Mouse (Mus musculus) neural tube, embryonic 12.5 days (tissue): ENCODE data around the gene Fmo2. TPM values are rescaled to one million over a fixed set of nuclear protein-coding genes. Genes with fewer than 3 reads are reported as not detected.
A peak's percentile ranks its signal among the peaks of the same experiment; 100 is the strongest.

ENCODE experiments used
- ATAC-seq: fragments of 200-750 bp; cut with Nextera tagmentation; 2 replicates; pipeline ENCODE4 v1.8.0; 2017; ENCODE audit warnings: low read depth, mild to moderate bottlenecking, moderate TSS enrichment, moderate library complexity; ENCODE audit not compliant: low FRiP score
- H3K27ac ChIP-seq: fragments of 300-500 bp; sonication (generic); 2 replicates; pipeline ENCODE4 v1.5.1; 2016
- H3K27me3 ChIP-seq: fragments of 300-500 bp; sonication (generic); replicated peaks from 2 replicates; pipeline ENCODE4 v1.6.1; 2016; ENCODE audit warnings: mild to moderate bottlenecking
- H3K36me3 ChIP-seq: fragments of 300-500 bp; sonication (generic); 2 replicates; pipeline ENCODE4 v1.6.1; 2016; ENCODE audit warnings: mild to moderate bottlenecking
- H3K4me1 ChIP-seq: fragments of 300-500 bp; sonication (generic); 2 replicates; pipeline ENCODE4 v1.6.1; 2016
- H3K4me2 ChIP-seq: fragments of 300-500 bp; sonication (generic); replicated peaks from 2 replicates; pipeline ENCODE4 v1.6.1; 2016; ENCODE audit warnings: mild to moderate bottlenecking
- H3K4me3 ChIP-seq: fragments of 300-500 bp; sonication (generic); 2 replicates; pipeline ENCODE4 v1.5.1; 2016
- H3K9ac ChIP-seq: fragments of 300-500 bp; sonication (generic); 2 replicates; pipeline ENCODE4 v1.6.1; 2016; ENCODE audit warnings: mild to moderate bottlenecking
- H3K9me3 ChIP-seq: fragments of 300-500 bp; sonication (generic); 2 replicates; pipeline ENCODE4 v1.6.1; 2016; ENCODE audit warnings: mild to moderate bottlenecking
- WGBS: fragments of 180-500 bp; shearing (Covaris S2); methylation state at CpG from one replicate; pipeline ENCODE4 v1.1.7; 2016; 5-methylcytosine and 5-hydroxymethylcytosine counted together
- polyA plus RNA-seq: library from polyadenylated mRNA; unstranded; fragments of >200 nt; fragmentation: Nextera tagmentation; extraction: Ambion mirVana; gene quantifications from 2 replicates; pipeline ENCODE4 v1.2.1, GENCODE M21; 2016

The Fmo2 gene
- polyA plus RNA-seq, 1 experiment from 2014 or later, result 0.32 TPM

- 75% methylated on average over 2 of the region's 2 CpGs for whole genome bisulfite sequencing
- no peaks in the 10 kb centered on the region for H3K4me1 ChIP-seq
- no peak overlapping the region for H3K4me2 ChIP-seq
- H3K9ac ChIP-seq, result no peak overlapping the region
- H3K4me3 ChIP-seq, result no peak overlapping the region
- H3K36me3 ChIP-seq, result no peaks in the 10 kb centered on the region
- no peaks in the 10 kb centered on the region for H3K9me3 ChIP-seq
- H3K27ac ChIP-seq, result no peak overlapping the region
- no peaks in the 10 kb centered on the region for H3K27me3 ChIP-seq
- ATAC-seq, result no peak
Observed at GRCm38 (mm10) chr1:162930631-162931030, 32.1 kb upstream of the Fmo2 start.

DNA sequence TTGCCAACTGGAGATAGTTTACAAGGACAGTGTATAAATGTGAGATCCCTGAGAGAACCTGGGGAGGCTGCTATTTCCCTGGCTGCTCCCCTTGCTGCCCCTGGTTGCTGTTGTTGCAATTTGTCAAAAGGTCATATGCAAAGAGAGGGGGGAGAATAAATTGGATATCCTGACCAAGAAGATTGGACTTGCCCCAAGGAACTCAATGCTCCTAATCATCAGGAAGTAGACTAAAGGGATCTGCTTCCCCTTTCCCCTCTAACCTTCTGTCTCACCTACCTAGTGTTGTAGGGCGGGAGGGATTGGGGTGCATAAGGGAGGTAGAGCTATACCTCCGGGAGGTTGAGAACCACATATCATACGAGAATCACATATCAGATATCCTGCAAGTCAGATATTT, 30.6 kb upstream of the Fmo2 start:
- Histone ChIP-seq H3K27ac (no peak overlapping the region), H3K9ac (no peak overlapping the region), H3K4me2 (no peak overlapping the region), H3K9me3 (no peaks in the 10 kb centered on the region), H3K4me1 (no peaks in the 10 kb centered on the region), H3K27me3 (no peaks in the 10 kb centered on the region), H3K4me3 (no peak overlapping the region), H3K36me3 (no peaks in the 10 kb centered on the region)
- WGBS, result 94% methylated on average over 3 of the region's 3 CpGs
- ATAC-seq, result no peak

DNA sequence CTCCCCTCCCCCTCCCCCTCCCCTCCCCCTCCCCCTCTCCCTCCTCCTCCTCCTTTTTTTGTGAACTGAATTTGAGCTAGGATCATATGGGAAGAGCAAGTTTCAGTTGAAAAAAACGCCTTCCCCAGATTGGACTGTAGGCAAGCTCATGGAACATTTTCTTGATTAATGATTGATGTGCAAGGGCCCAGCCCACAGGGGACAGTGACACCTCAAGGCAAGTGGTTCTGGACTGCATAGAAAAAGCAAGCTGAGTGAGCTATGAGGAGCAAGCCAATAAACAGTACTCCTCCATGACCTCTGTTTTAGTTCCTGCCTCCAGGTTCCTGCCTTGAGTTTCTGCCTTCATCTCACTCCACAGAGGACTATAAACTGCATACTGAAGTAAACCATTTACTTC, 26.6 kb upstream of the Fmo2 start:
- H3K4me1 ChIP-seq, result no peaks in the 10 kb centered on the region
- no peaks in the 10 kb centered on the region for H3K9me3 ChIP-seq
- no peaks in the 10 kb centered on the region for H3K36me3 ChIP-seq
- no peaks in the 10 kb centered on the region for H3K27me3 ChIP-seq
- H3K4me2 ChIP-seq, result no peak overlapping the region
- no peak for ATAC-seq
- no peak overlapping the region for H3K27ac ChIP-seq
- whole genome bisulfite sequencing, result 69% methylated on average over 1 of the region's 1 CpGs
- no peak overlapping the region for H3K9ac ChIP-seq
- H3K4me3 ChIP-seq, result no peak overlapping the region

- 85% methylated on average over 8 of the region's 8 CpGs for WGBS
- ATAC-seq, result no peak
Observed at GRCm38 (mm10) chr1:162916661-162917060, 18.1 kb upstream of the Fmo2 start.

GRCm38 (mm10) chr1:162914932-162915556, 16.5 kb upstream of the Fmo2 start:
- Histone ChIP-seq H3K9me3 (no peaks in the 10 kb centered on the region), H3K4me2 (no peak overlapping the region), H3K27me3 (no peaks in the 10 kb centered on the region), H3K36me3 (no peaks in the 10 kb centered on the region), H3K4me1 (no peaks in the 10 kb centered on the region), H3K9ac (no peak overlapping the region), H3K27ac (no peak overlapping the region), H3K4me3 (no peak overlapping the region)
- WGBS, result 87% methylated on average over 4 of the region's 4 CpGs
- no peak for ATAC-seq

More at GRCm38 (mm10) chr1:162916661-162917060, 18.1 kb upstream of the Fmo2 start:
- Histone ChIP-seq H3K9me3 (no peaks in the 10 kb centered on the region), H3K4me2 (no peak overlapping the region), H3K4me1 (no peaks in the 10 kb centered on the region), H3K9ac (no peak overlapping the region), H3K27me3 (no peaks in the 10 kb centered on the region), H3K4me3 (no peak overlapping the region), H3K36me3 (no peaks in the 10 kb centered on the region), H3K27ac (no peak overlapping the region)

DNA sequence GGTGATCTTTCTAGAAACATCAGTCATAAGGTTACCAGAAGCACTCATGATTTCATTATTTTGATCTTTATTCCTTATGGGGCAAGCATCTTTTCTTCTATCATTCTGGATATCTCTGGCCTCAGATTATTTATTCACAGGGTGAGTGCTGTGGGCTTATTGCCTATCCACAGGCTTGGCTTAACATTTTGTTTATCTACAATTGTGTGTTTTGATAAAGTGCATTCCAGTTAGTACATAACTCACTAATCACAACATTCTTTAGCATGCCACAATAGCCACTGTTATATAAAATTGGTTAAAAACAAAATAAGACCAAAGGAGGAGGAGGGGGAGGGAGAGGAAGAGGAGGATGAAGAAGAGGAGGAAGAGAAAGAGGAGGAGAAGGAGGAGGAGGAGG, 13.6 kb upstream of the Fmo2 start:
- H3K27me3 ChIP-seq, result no peaks in the 10 kb centered on the region
- ATAC-seq, result no peak
- H3K4me1 ChIP-seq, result no peaks in the 10 kb centered on the region
- no peak overlapping the region for H3K4me3 ChIP-seq
- no peak overlapping the region for H3K9ac ChIP-seq
- H3K36me3 ChIP-seq, result no peaks in the 10 kb centered on the region
- no peaks in the 10 kb centered on the region for H3K9me3 ChIP-seq
- no peak overlapping the region for H3K4me2 ChIP-seq
- H3K27ac ChIP-seq, result no peak overlapping the region

GRCm38 (mm10) chr1:162901879-162902278, 3.4 kb upstream of the Fmo2 start:
- ATAC-seq, result 0 out of 2 replicates have a peak, but pooled peaks have one; percentile 71
- WGBS, result 70% methylated on average over 4 of the region's 4 CpGs

DNA sequence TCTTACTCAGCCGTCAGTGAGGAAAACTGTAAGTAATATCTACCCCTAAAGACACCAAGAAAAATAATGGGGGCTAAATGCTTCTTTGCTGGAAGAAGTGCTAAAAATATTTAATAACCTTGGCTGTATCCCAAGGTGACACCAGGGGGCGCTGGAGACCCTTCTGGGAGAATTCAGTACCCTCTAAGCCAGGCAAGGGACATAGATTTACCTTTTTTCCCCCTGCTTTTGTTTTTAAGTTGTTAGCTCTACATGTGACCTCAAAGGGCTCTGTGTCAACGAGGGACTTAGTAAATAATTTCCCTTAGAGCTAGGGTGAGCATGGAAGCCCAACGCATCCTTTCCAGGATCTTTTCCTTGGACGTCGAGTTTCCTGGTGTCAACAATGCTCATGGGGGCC, 2.6 kb downstream of the Fmo2 start:
- Histone ChIP-seq H3K4me3 (no peak overlapping the region), H3K27ac (no peak overlapping the region), H3K9ac (no peak overlapping the region), H3K27me3 (no peaks in the 10 kb centered on the region), H3K9me3 (no peaks in the 10 kb centered on the region), H3K4me2 (no peak overlapping the region), H3K36me3 (no peaks in the 10 kb centered on the region), H3K4me1 (no peaks in the 10 kb centered on the region)
- peak; percentile 73 for ATAC-seq
- WGBS, result 48% methylated on average over 6 of the region's 6 CpGs

More at GRCm38 (mm10) chr1:162901879-162902278, 3.4 kb upstream of the Fmo2 start:
- no peaks in the 10 kb centered on the region for H3K4me1 ChIP-seq
- H3K9ac ChIP-seq, result no peak overlapping the region
- no peak overlapping the region for H3K4me2 ChIP-seq
- H3K27me3 ChIP-seq, result no peaks in the 10 kb centered on the region
- H3K27ac ChIP-seq, result no peak overlapping the region
- no peaks in the 10 kb centered on the region for H3K36me3 ChIP-seq
- H3K4me3 ChIP-seq, result no peak overlapping the region
- no peaks in the 10 kb centered on the region for H3K9me3 ChIP-seq

GRCm38 (mm10) chr1:162893014-162893413, 5.5 kb downstream of the Fmo2 start:
- 93% methylated on average over 6 of the region's 6 CpGs for WGBS
- no peak for ATAC-seq
- H3K9me3 ChIP-seq, result no peaks in the 10 kb centered on the region

DNA sequence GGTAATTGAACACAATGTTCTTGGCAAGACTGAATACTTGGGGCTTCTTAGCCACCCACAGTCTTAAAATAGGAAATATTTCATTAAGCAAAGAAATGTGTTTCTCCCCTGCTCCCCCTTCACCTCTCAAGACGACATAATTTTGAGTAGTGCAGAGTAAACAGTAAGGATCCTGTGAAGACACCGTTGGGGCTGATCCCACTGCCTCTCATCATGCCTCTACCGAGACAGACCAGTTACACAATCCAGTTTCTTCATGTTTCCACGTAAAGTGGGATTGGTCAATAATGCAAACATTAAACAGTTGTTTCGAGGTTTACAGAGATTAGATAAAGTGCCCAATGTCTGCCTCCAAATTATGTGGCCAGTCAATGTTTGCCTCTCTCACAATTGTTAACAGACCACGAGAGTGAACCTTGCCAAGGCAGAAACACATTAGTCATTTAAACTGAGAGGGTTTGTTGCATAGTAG, 6.5 kb downstream of the Fmo2 start:
- Histone ChIP-seq H3K36me3 (no peaks in the 10 kb centered on the region), H3K4me3 (no peak overlapping the region), H3K9ac (no peak overlapping the region), H3K9me3 (no peaks in the 10 kb centered on the region), H3K27me3 (no peaks in the 10 kb centered on the region), H3K27ac (no peak overlapping the region), H3K4me1 (no peaks in the 10 kb centered on the region), H3K4me2 (no peak overlapping the region)
- ATAC-seq, result no peak
- WGBS, result 86% methylated on average over 6 of the region's 6 CpGs

More at GRCm38 (mm10) chr1:162893014-162893413, 5.5 kb downstream of the Fmo2 start:
- Histone ChIP-seq H3K27ac (no peak overlapping the region), H3K9ac (no peak overlapping the region), H3K4me3 (no peak overlapping the region), H3K27me3 (no peaks in the 10 kb centered on the region), H3K36me3 (no peaks in the 10 kb centered on the region), H3K4me2 (no peak overlapping the region), H3K4me1 (no peaks in the 10 kb centered on the region)

DNA sequence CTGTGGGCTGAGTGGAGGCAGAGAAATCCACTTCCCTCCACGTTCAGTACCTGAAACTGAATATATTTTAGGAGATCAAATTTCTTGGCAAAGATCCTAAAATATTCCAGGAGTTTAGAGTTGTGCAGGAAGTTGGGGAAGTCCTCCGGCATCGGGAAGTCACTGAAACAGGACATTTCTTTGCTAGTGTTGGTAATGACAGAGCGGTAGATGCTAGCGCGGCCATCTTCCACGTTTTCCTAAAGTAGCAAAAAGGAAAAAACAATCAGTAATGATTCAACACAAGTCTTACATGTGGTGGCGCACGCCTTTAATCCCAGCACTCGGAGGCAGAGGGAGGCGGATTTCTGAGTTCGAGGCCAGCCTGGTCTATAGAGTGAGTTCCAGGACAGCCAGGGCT, 9.9 kb downstream of the Fmo2 start:
- H3K36me3 ChIP-seq, result no peaks in the 10 kb centered on the region
- H3K4me2 ChIP-seq, result no peak overlapping the region
- no peaks in the 10 kb centered on the region for H3K9me3 ChIP-seq
- ATAC-seq, result no peak
- H3K27ac ChIP-seq, result no peak overlapping the region
- H3K4me3 ChIP-seq, result no peak overlapping the region
- H3K27me3 ChIP-seq, result no peaks in the 10 kb centered on the region
- 89% methylated on average over 12 of the region's 12 CpGs for WGBS
- H3K9ac ChIP-seq, result no peak overlapping the region
- H3K4me1 ChIP-seq, result no peaks in the 10 kb centered on the region

- WGBS, result 93% methylated on average over 7 of the region's 7 CpGs
- ATAC-seq, result no peak
Observed at GRCm38 (mm10) chr1:162887644-162888043, 10.9 kb downstream of the Fmo2 start.

DNA sequence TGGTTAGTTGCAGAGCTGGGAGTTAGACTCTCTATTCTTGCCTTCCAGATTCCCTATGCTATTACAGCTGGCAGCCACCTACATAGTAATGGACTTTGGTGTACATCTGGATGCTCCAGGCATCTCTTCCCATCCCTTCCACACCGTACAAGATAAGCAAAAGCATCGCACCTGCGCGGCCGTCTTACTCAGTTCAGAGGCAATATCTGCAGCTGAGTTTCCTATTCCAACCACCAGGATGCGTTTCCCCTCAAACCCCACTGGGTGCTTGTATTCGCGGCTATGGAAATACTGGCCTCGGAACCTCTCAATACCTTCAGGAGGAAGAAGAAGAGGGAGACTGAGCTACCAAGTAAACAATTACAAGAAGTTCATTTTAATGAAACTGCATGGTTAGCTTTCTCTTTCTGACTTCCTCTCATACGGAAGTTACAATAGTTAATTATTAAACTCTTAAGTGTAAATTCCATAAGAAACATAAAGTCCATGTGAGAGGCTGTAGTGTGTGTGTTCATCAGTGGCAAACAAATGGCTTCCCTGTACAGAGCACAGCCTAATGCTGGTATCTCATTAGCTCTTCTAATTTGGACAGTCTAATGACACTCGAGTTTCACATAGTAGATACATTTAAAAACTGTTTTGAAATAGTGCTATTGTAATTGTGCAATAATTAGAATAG, 12.2 kb downstream of the Fmo2 start:
- H3K9me3 ChIP-seq, result no peaks in the 10 kb centered on the region
- 90% methylated on average over 11 of the region's 11 CpGs for WGBS
- H3K4me2 ChIP-seq, result no peak overlapping the region
- no peak overlapping the region for H3K9ac ChIP-seq
- no peak overlapping the region for H3K27ac ChIP-seq
- H3K4me3 ChIP-seq, result no peak overlapping the region
- H3K36me3 ChIP-seq, result no peaks in the 10 kb centered on the region
- no peaks in the 10 kb centered on the region for H3K4me1 ChIP-seq
- no peaks in the 10 kb centered on the region for H3K27me3 ChIP-seq
- no peak for ATAC-seq

More at GRCm38 (mm10) chr1:162887644-162888043, 10.9 kb downstream of the Fmo2 start:
- Histone ChIP-seq H3K4me3 (no peak overlapping the region), H3K27me3 (no peaks in the 10 kb centered on the region), H3K4me2 (no peak overlapping the region), H3K9ac (no peak overlapping the region), H3K4me1 (no peaks in the 10 kb centered on the region), H3K36me3 (no peaks in the 10 kb centered on the region), H3K9me3 (no peaks in the 10 kb centered on the region), H3K27ac (no peak overlapping the region)
